ENCODE assay signal across 21 mouse cellular contexts in the genomic region with DNA sequence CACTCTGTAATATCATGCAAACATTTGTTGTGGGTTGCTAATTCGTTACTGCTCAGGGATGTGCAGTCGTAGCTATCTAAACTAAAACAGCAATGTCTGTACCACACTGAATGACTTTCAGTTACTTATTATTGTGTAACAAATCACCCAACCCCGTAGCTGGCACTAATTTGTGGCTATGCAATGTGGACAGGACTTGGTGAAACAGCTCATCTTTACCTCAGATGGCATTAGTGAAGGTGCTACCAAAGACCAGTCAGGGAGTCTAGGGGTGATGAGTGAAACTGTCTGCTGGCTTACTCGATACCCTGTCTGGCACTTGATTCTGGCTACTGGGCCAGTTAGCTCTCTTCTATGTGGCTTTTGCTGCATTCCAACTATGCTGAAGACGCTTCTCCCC. TPM values are rescaled to one million over a fixed set of nuclear protein-coding genes. Genes with fewer than 3 reads are reported as not detected.
DNase-seq lines count a peak whose midpoint lies in the region; ATAC-seq and TF ChIP-seq lines count a peak whose summit lies in the region.
"Had no signal": no experiment of that assay in that cellular context is flagged by ENCODE, and none has a peak within 500 bp of the region (broad histone marks: within the 10 kb centered on the region; RNA-seq: fewer than 3 reads in every experiment).

No protein-coding gene starts in this region.

- H3K79me2 ChIP-seq in liver, adult 2 months (ENCODE audit: control insufficient read depth, insufficient read depth, low read length), result peaks cover 12% of the 10 kb centered on the region; the same call in 1 of the 2 replicates

- no peak overlapping the region for H3K4me2 ChIP-seq in liver, postnatal 0 days (ENCODE audit: low read depth, low read length)
- H3K4me2 ChIP-seq: embryonic facial prominence, embryonic 12.5 days had no signal

- no peak overlapping the region for H3K9ac ChIP-seq in liver, adult 2 months (ENCODE audit: low read depth, low read length)
- no peak overlapping the region for H3K9ac ChIP-seq in liver, postnatal 0 days (replicated peaks)
- H3K9ac ChIP-seq: embryonic facial prominence, embryonic 12.5 days; forebrain, embryonic 13.5 days; forebrain, embryonic 15.5 days had no signal

- intact Hi-C loops in gastrocnemius, adult 2 months (cut with DNase I), result no loop called here
- intact Hi-C loops in gastrocnemius, postnatal 14 days (cut with DNase I; ENCODE audit: low total_unique reads), result no loop called here

- H3K27me3 ChIP-seq in liver, adult 2 months (ENCODE audit: control insufficient read depth, insufficient read depth, low read length), result no peaks in the 10 kb centered on the region
- no peaks in the 10 kb centered on the region for H3K27me3 ChIP-seq in liver, postnatal 0 days (ENCODE audit: insufficient read depth, low read length)
- H3K27me3 ChIP-seq: embryonic facial prominence, embryonic 12.5 days; forebrain, embryonic 13.5 days; forebrain, embryonic 15.5 days had no signal

- peak overlapping the region; percentile 97 for H3K27ac ChIP-seq in gastrocnemius, adult 2 months
- no peak overlapping the region for H3K27ac ChIP-seq in liver, adult 2 months (replicated peaks; ENCODE audit: insufficient read depth, low read depth, low read length)
- H3K27ac ChIP-seq in liver, postnatal 0 days (ENCODE audit: low read depth), result no peak overlapping the region
- H3K27ac ChIP-seq: embryonic facial prominence, embryonic 10.5 days; embryonic facial prominence, embryonic 12.5 days; forebrain, embryonic 13.5 days; forebrain, embryonic 15.5 days had no signal

- H3K36me3 ChIP-seq in liver, adult 2 months (ENCODE audit: control insufficient read depth, insufficient read depth, low read length), result no peaks in the 10 kb centered on the region
- 0 out of 2 replicates have a peak, but pooled peaks cover under 1% of the 10 kb centered on the region for H3K36me3 ChIP-seq in liver, postnatal 0 days (replicated peaks; ENCODE audit: insufficient read depth, low read length)
- H3K36me3 ChIP-seq: embryonic facial prominence, embryonic 12.5 days; forebrain, embryonic 15.5 days had no signal

- no peak for TF ChIP-seq POLR2A in liver, adult 2 months (IDR thresholded peaks at IDR 0.05; ENCODE audit: extremely low read depth, insufficient read depth, low read length)

- WGBS in liver, adult 2 months, result 61% methylated on average over 5 of the region's 5 CpGs
- WGBS in liver, postnatal 0 days (ENCODE audit: insufficient replicate concordance), result 79% methylated on average over 5 of the region's 5 CpGs

- no peaks in the 10 kb centered on the region for H3K9me3 ChIP-seq in liver, postnatal 0 days (ENCODE audit: low read length)
- H3K9me3 ChIP-seq: embryonic facial prominence, embryonic 10.5 days; embryonic facial prominence, embryonic 12.5 days; forebrain, embryonic 13.5 days; forebrain, embryonic 15.5 days; G1E had no signal

- H3K4me1 ChIP-seq in liver, adult 2 months (ENCODE audit: control insufficient read depth, insufficient read depth, low read length), result peaks cover 5% of the 10 kb centered on the region
- H3K4me1 ChIP-seq in liver, postnatal 0 days (ENCODE audit: insufficient read depth), result peaks cover 14% of the 10 kb centered on the region

- no peak for TF ChIP-seq CTCF in gastrocnemius, adult 2 months (IDR thresholded peaks at IDR 0.05)
- no peak for TF ChIP-seq CTCF in liver, adult 2 months (IDR thresholded peaks at IDR 0.05; ENCODE audit: low read depth, low read length)
- no peak for TF ChIP-seq CTCF in liver, postnatal 0 days (IDR thresholded peaks at IDR 0.05; ENCODE audit: low read depth)

- no peak for DNase-seq in gastrocnemius, adult 2 months
- DNase-seq in gastrocnemius, postnatal 14 days, result no peak
- DNase-seq in liver, adult 2 months (ENCODE audit: extremely low read depth, low read depth, low spot score), result peak; percentile 68
- DNase-seq in liver, postnatal 0 days, result no peak
- peak; percentile 65 for DNase-seq in skeletal muscle tissue, adult 2 months (ENCODE audit: low read depth, low spot score)
- no peak for DNase-seq in lung, postnatal 25 days (ENCODE audit: low spot score)
- DNase-seq: adrenal gland, adult 2 months; adrenal gland, postnatal 10 days; adrenal gland, postnatal 25 days; B cell, adult 2 months; cerebellum, adult 11 months; cerebellum, postnatal 25 days; forebrain, postnatal 0 days had no signal

- peak overlapping the region; percentile 6; the same call in 1 of the 2 replicates for H3K4me3 ChIP-seq in gastrocnemius, adult 2 months
- H3K4me3 ChIP-seq in liver, adult 2 months (ENCODE audit: insufficient read depth, low read depth, low read length), result no peak overlapping the region
- H3K4me3 ChIP-seq in liver, postnatal 0 days (ENCODE audit: low read depth, low read length), result no peak overlapping the region
- H3K4me3 ChIP-seq: embryonic facial prominence, embryonic 10.5 days; embryonic facial prominence, embryonic 12.5 days; forebrain, embryonic 13.5 days; forebrain, embryonic 15.5 days had no signal

- no peak for ATAC-seq in liver, postnatal 0 days
- ATAC-seq: activated CD4-positive, CD25-positive, alpha-beta regulatory T cell, adult 4 months; CD4-positive, CD25-positive, alpha-beta regulatory T cell, adult 4 months; forebrain, embryonic 13.5 days; forebrain, embryonic 15.5 days; forebrain, postnatal 0 days; Patski had no signal

- TF ChIP-seq EP300 in liver, postnatal 0 days (IDR thresholded peaks at IDR 0.05; ENCODE audit: low read depth), result no peak

RNA-seq across cellular contexts. Expression of gene Rcl1, which starts 2.1 kb away (rescaled TPM):
- 1 to 10 TPM; 6.5 to 7.7 TPM for total RNA-seq in gastrocnemius, adult 2 months (2021)
- total RNA-seq in gastrocnemius, postnatal 14 days (2021), result 10 to 100 TPM; 11.2 to 12.9 TPM
- 117 and 132 TPM in 2 replicates for total RNA-seq in liver, adult 2 months (2014; rRNA removed)
- 75.7 and 87.8 TPM in 2 replicates for polyA plus RNA-seq in liver, adult 2 months (2012; rRNA removed)
- polyA plus RNA-seq in liver, postnatal 0 days (2015; fragmentation: Nextera tagmentation; extraction: Ambion mirVana), result 78.3 and 79.2 TPM in 2 replicates

RNA-seq across cellular contexts. Expression of gene Ak3, which starts 51.3 kb away (rescaled TPM):
- 10 to 100 TPM; 38.1 to 54.4 TPM for total RNA-seq in gastrocnemius, adult 2 months (2021)
- 10 to 100 TPM; 54.4 to 54.5 TPM for total RNA-seq in gastrocnemius, postnatal 14 days (2021)
- total RNA-seq in liver, adult 2 months (2014; rRNA removed), result 241 and 247 TPM in 2 replicates
- polyA plus RNA-seq in liver, adult 2 months (2012; rRNA removed), result 183 and 205 TPM in 2 replicates
- 48.1 and 49.9 TPM in 2 replicates for polyA plus RNA-seq in liver, postnatal 0 days (2015; fragmentation: Nextera tagmentation; extraction: Ambion mirVana)

Comparison
In these comparisons a context has a peak if more than half of its experiments do, and no peak if none do; other contexts are left out.
1. DNase-seq: peak in liver, adult 2 months (single experiment) and skeletal muscle tissue, adult 2 months (single experiment); none in gastrocnemius, adult 2 months (single experiment), gastrocnemius, postnatal 14 days (single experiment), liver, postnatal 0 days (single experiment) and lung, postnatal 25 days (single experiment).